Comparison of ENCODE assay signal across 8 mouse cellular contexts in the genomic region with DNA sequence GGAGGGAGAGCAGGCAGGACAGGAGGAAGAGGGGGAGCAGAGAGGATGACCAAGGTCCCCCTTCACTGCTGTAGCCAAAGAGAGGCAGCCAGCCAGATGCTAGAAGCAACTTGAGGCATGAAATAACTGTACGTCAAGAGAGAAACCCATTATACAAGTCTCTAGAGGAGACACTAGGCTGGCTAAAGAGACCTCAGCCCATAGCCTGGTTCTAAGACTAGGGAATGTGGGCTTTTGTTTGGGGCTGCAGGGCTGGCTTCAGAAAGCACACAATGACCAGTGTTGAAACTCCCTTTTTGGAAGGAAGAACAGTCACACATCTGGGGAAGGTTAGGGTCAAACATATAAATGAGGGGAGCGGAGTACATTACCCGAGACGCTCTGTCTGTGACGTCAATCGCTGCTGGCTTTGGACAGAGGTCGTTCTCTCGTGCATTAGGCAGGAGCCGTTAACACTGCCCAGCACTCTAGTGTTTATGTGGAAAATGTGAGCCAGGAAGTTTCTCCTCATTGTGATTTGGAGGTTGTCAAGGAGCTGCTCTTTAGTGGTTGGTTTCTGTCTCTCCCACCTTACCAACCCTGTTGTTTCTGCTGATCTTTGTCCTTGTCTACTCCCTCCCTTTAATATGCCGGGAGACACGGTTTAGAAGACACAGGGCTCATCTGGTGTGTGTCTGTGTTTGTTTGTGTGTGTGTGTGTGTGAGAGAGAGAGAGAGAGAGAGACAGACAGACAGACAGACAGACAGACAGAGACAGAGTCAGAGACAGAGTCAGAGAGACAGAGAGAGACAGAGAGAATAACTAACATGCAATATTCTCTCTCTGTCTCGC. TPM values are rescaled to one million over a fixed set of nuclear protein-coding genes. Genes with fewer than 3 reads are reported as not detected.
DNase-seq lines count a peak whose midpoint lies in the region; ATAC-seq lines count a peak whose summit lies in the region.

No protein-coding gene starts in this region.

- no peak overlapping the region for H3K9ac ChIP-seq in heart, embryonic 11.5 days (ENCODE audit: low read depth, low read length)

- DNase-seq in adrenal gland, adult 8-10 months = peak; percentile 21
- DNase-seq in adrenal gland, adult 18-20 months (ENCODE audit: low spot score in 2 of 2) = no peak
- DNase-seq in kidney, adult 8-10 months = peak; percentile 17 to 20
- DNase-seq in lung, postnatal 4 days = peak; percentile 82 to 91
- no peak for DNase-seq in c-Kit-positive CD71-positive TER-119-positive erythroid progenitor cells, embryonic 14.5 days (ENCODE audit: low spot score)
- DNase-seq in layer of hippocampus, adult 11-12 months (ENCODE audit: low spot score) = no peak
- DNase-seq in ovary, postnatal 14 days (ENCODE audit: low spot score) = no peak

- peak overlapping the region; percentile 77 for H3K27ac ChIP-seq in heart, embryonic 11.5 days (ENCODE audit: low read depth, low read length)

- 35% methylated on average over 12 of the region's 12 CpGs for WGBS in heart, embryonic 11.5 days (ENCODE audit: insufficient replicate concordance)

- H3K4me3 ChIP-seq in heart, embryonic 11.5 days (ENCODE audit: low read depth, low read length) = no peak overlapping the region

- no peaks in the 10 kb centered on the region for H3K36me3 ChIP-seq in heart, embryonic 11.5 days (ENCODE audit: control insufficient read depth, insufficient read depth, low read length)

- H3K27me3 ChIP-seq in heart, embryonic 11.5 days (ENCODE audit: control insufficient read depth, insufficient read depth, low read length) = no peaks in the 10 kb centered on the region

- peaks cover 14% of the 10 kb centered on the region for H3K4me1 ChIP-seq in heart, embryonic 11.5 days (ENCODE audit: control insufficient read depth, insufficient read depth, low read length)

- H3K9me3 ChIP-seq in heart, embryonic 11.5 days (replicated peaks; ENCODE audit: control insufficient read depth, low read length) = no peaks in the 10 kb centered on the region

- peak; percentile 77 for ATAC-seq in heart, embryonic 11.5 days (replicated peaks; ENCODE audit: insufficient number of reproducible peaks, low FRiP score, low TSS enrichment)

- peak overlapping the region; percentile 25 for H3K4me2 ChIP-seq in heart, embryonic 11.5 days

RNA-seq across cellular contexts. Expression of a gene that starts 57.5 kb away (rescaled TPM):
- total RNA-seq in adrenal gland, adult 8-10 months (2022) = 1 to 10 TPM in 3 of 4 experiments, under 1 TPM in 1; 0.70 to 5.6 (median 2.0) TPM
- 10 to 100 TPM in 1 of 2 experiments, 1 to 10 TPM in 1; 1.6 to 13.0 TPM for total RNA-seq in adrenal gland, adult 18-20 months (2021)
- polyA plus RNA-seq in heart, embryonic 11.5 days (2014; fragmentation: Nextera tagmentation; extraction: Ambion mirVana) = 50.9 TPM in 2 replicates

Comparison
In these comparisons a context has a peak if more than half of its experiments do, and no peak if none do; other contexts are left out.
1. DNase-seq: peak in adrenal gland, adult 8-10 months (single experiment), kidney, adult 8-10 months (2 of 2) and lung, postnatal 4 days (2 of 2); none in adrenal gland, adult 18-20 months (0 of 2), c-Kit-positive CD71-positive TER-119-positive erythroid progenitor cells, embryonic 14.5 days (single experiment), layer of hippocampus, adult 11-12 months (single experiment) and ovary, postnatal 14 days (single experiment).